ENCODE assay signal across 26 mouse cellular contexts in genomic region chr5:24743956-24744355, GRCm38 (mm10). TPM values are rescaled to one million over a fixed set of nuclear protein-coding genes. Genes with fewer than 3 reads are reported as not detected.
A peak's percentile ranks its signal among the peaks of the same experiment; 100 is the strongest.
DNase-seq lines count a peak whose midpoint lies in the region; ATAC-seq and TF ChIP-seq lines count a peak whose summit lies in the region.
"Had no signal": no experiment of that assay in that cellular context is flagged by ENCODE, and none has a peak within 500 bp of the region (broad histone marks: within the 10 kb centered on the region; RNA-seq: fewer than 3 reads in every experiment).

No protein-coding gene starts in this region.

- ATAC-seq in midbrain, embryonic 11.5 days (ENCODE audit: low FRiP score), result no peak
- no peak for ATAC-seq in midbrain, postnatal 0 days (ENCODE audit: low FRiP score)
- ATAC-seq: CD4-positive, CD25-positive, alpha-beta regulatory T cell, adult 4 months; forebrain, embryonic 14.5 days; forebrain, embryonic 16.5 days had no signal

- peak; percentile 49 for DNase-seq in adrenal gland, postnatal 10 days
- no peak for DNase-seq in adrenal gland, adult 8-10 months
- peak; percentile 49 to 60 for DNase-seq in cerebellum, postnatal 10 days
- no peak for DNase-seq in cerebellum, postnatal 36 days
- DNase-seq in midbrain, embryonic 11.5 days (ENCODE audit: low spot score, missing footprints), result peak; percentile 1
- DNase-seq in midbrain, postnatal 0 days (ENCODE audit: low spot score), result no peak
- DNase-seq: adrenal gland, postnatal 25 days; B cell, adult 2 months; cerebellum, adult 11 months; cerebellum, adult 18-20 months; cerebellum, adult 8-10 months; cerebellum, adult 9-11 months; cerebellum, postnatal 25 days; embryo, embryonic 11 days had no signal

- no peaks in the 10 kb centered on the region for H3K36me3 ChIP-seq in midbrain, embryonic 11.5 days (ENCODE audit: control insufficient read depth, insufficient read depth, low read length)
- no peaks in the 10 kb centered on the region for H3K36me3 ChIP-seq in midbrain, postnatal 0 days (ENCODE audit: insufficient read depth, low read length)
- H3K36me3 ChIP-seq: embryonic facial prominence, embryonic 13.5 days; embryonic facial prominence, embryonic 15.5 days; forebrain, embryonic 10.5 days; forebrain, embryonic 12.5 days; G1E had no signal

- WGBS in midbrain, embryonic 11.5 days, result 95% methylated on average over 10 of the region's 10 CpGs
- WGBS in midbrain, postnatal 0 days, result 89% methylated on average over 10 of the region's 10 CpGs

- no peak for TF ChIP-seq CTCF in midbrain, postnatal 0 days (IDR thresholded peaks at IDR 0.05)

- H3K9me3 ChIP-seq in midbrain, embryonic 11.5 days (ENCODE audit: control insufficient read depth, low read length), result no peaks in the 10 kb centered on the region
- H3K9me3 ChIP-seq in midbrain, postnatal 0 days (ENCODE audit: low read length), result no peaks in the 10 kb centered on the region
- H3K9me3 ChIP-seq: embryonic facial prominence, embryonic 13.5 days; embryonic facial prominence, embryonic 15.5 days; forebrain, embryonic 10.5 days; forebrain, embryonic 12.5 days; G1E had no signal

- no peak overlapping the region for H3K27ac ChIP-seq in midbrain, embryonic 11.5 days (ENCODE audit: low read depth, low read length)
- H3K27ac ChIP-seq in midbrain, postnatal 0 days (ENCODE audit: low read depth, low read length), result no peak overlapping the region
- H3K27ac ChIP-seq: embryonic facial prominence, embryonic 13.5 days; embryonic facial prominence, embryonic 15.5 days; forebrain, embryonic 10.5 days; forebrain, embryonic 12.5 days had no signal

- no peak overlapping the region for H3K9ac ChIP-seq in midbrain, embryonic 11.5 days (ENCODE audit: low read length)
- H3K9ac ChIP-seq in midbrain, postnatal 0 days (replicated peaks; ENCODE audit: low read length, poor library complexity, severe bottlenecking), result no peak overlapping the region
- H3K9ac ChIP-seq: embryonic facial prominence, embryonic 13.5 days; embryonic facial prominence, embryonic 15.5 days; forebrain, embryonic 12.5 days had no signal

- H3K4me3 ChIP-seq in midbrain, embryonic 11.5 days (ENCODE audit: low read depth, low read length), result no peak overlapping the region
- no peak overlapping the region for H3K4me3 ChIP-seq in midbrain, postnatal 0 days (ENCODE audit: low read depth, low read length)
- H3K4me3 ChIP-seq: embryonic facial prominence, embryonic 13.5 days; embryonic facial prominence, embryonic 15.5 days; erythroblast, embryonic 14.5 days; forebrain, embryonic 10.5 days; forebrain, embryonic 12.5 days had no signal

- H3K27me3 ChIP-seq in midbrain, embryonic 11.5 days (ENCODE audit: control insufficient read depth, insufficient read depth, low read length), result no peaks in the 10 kb centered on the region
- H3K27me3 ChIP-seq in midbrain, postnatal 0 days (ENCODE audit: insufficient read depth, low read length), result no peaks in the 10 kb centered on the region
- H3K27me3 ChIP-seq: embryonic facial prominence, embryonic 13.5 days; embryonic facial prominence, embryonic 15.5 days; forebrain, embryonic 12.5 days had no signal

- H3K4me1 ChIP-seq in midbrain, embryonic 11.5 days (ENCODE audit: control insufficient read depth, insufficient read depth, low read length), result no peaks in the 10 kb centered on the region
- H3K4me1 ChIP-seq in midbrain, postnatal 0 days (ENCODE audit: insufficient read depth, low read length), result no peaks in the 10 kb centered on the region

- H3K4me2 ChIP-seq in midbrain, embryonic 11.5 days, result no peak overlapping the region
- no peak overlapping the region for H3K4me2 ChIP-seq in midbrain, postnatal 0 days (ENCODE audit: low read depth, low read length, poor library complexity, severe bottlenecking)
- H3K4me2 ChIP-seq: embryonic facial prominence, embryonic 13.5 days; embryonic facial prominence, embryonic 15.5 days; forebrain, embryonic 12.5 days had no signal

RNA-seq across cellular contexts. Expression of gene Wdr86, which starts 13.4 kb away (rescaled TPM):
- total RNA-seq in adrenal gland, postnatal 10 days (2021), result 1 to 10 TPM; 3.9 to 4.5 TPM
- total RNA-seq in adrenal gland, adult 8-10 months (2022), result 1 to 10 TPM; 2.5 to 3.5 (median 2.7) TPM
- 8.7 and 10.3 TPM in 2 replicates for polyA plus RNA-seq in midbrain, embryonic 11.5 days (2014; fragmentation: Nextera tagmentation; extraction: Ambion mirVana)
- 13.4 and 16.5 TPM in 2 replicates for total RNA-seq in midbrain, postnatal 0 days (2014; rRNA removed)
- 6.7 and 7.0 TPM in 2 replicates for polyA plus RNA-seq in midbrain, postnatal 0 days (2015; fragmentation: Nextera tagmentation; extraction: Ambion mirVana)
- polyA plus RNA-seq: erythroblast, embryonic 14.5 days; G1E had no signal

RNA-seq across cellular contexts. Expression of gene Crygn, which starts 13.9 kb away (rescaled TPM):
- not detected for total RNA-seq in adrenal gland, postnatal 10 days (2021)
- total RNA-seq in adrenal gland, adult 8-10 months (2022), result 1 to 10 TPM in 1 of 4 experiments, not detected in 3; 5.3 TPM
- 0.68 and 1.2 TPM in 2 replicates for polyA plus RNA-seq in midbrain, embryonic 11.5 days (2014; fragmentation: Nextera tagmentation; extraction: Ambion mirVana)
- not detected in 2 replicates for total RNA-seq in midbrain, postnatal 0 days (2014; rRNA removed)
- 2.1 and 5.0 TPM in 2 replicates for polyA plus RNA-seq in midbrain, postnatal 0 days (2015; fragmentation: Nextera tagmentation; extraction: Ambion mirVana)
- total RNA-seq: G1E had no signal
- polyA plus RNA-seq: brain, embryonic 14.5 days; embryonic facial prominence, embryonic 11.5 days; erythroblast, embryonic 14.5 days; forebrain, embryonic 12.5 days; forebrain, embryonic 16.5 days; frontal cortex, adult 2 months had no signal

RNA-seq across cellular contexts. Expression of gene Nub1, which starts 58.6 kb away (rescaled TPM):
- total RNA-seq in adrenal gland, postnatal 10 days (2021), result 10 to 100 TPM; 43.3 to 43.9 TPM
- total RNA-seq in adrenal gland, adult 8-10 months (2022), result 10 to 100 TPM; 72.3 to 74.6 (median 73.6) TPM
- 36.8 and 38.8 TPM in 2 replicates for polyA plus RNA-seq in midbrain, embryonic 11.5 days (2014; fragmentation: Nextera tagmentation; extraction: Ambion mirVana)
- total RNA-seq in midbrain, postnatal 0 days (2014; rRNA removed), result 44.9 and 45.3 TPM in 2 replicates
- polyA plus RNA-seq in midbrain, postnatal 0 days (2015; fragmentation: Nextera tagmentation; extraction: Ambion mirVana), result 45.1 and 45.9 TPM in 2 replicates

Comparison
In these comparisons a context has a peak if more than half of its experiments do, and no peak if none do; other contexts are left out.
1. DNase-seq: peak in adrenal gland, postnatal 10 days (single experiment), cerebellum, postnatal 10 days (2 of 2) and midbrain, embryonic 11.5 days (single experiment); none in adrenal gland, adult 8-10 months (single experiment), cerebellum, postnatal 36 days (0 of 2) and midbrain, postnatal 0 days (single experiment).